Mouse (Mus musculus) kidney, adult 10 weeks (tissue): ENCODE measurements around the gene Bcl3. TPM values are rescaled to one million over a fixed set of nuclear protein-coding genes. Genes with fewer than 3 reads are reported as not detected.

Experiments used
- polyA plus RNA-seq: library from polyadenylated mRNA; stranded (reverse); fragments of 350-450 nt; fragmentation: Illumina TruSeq; extraction: RNeasy Lipid Tissue Mini Kit (QIAGEN cat#74804); gene quantifications from one replicate; pipeline ENCODE4 v1.2.3, GENCODE M21; 2014; ENCODE audit warnings: low read depth, low replicate concordance

Gene Bcl3
- not detected for polyA plus RNA-seq

GRCm38 (mm10) chr7:19822604-19823058 is at the start of gene Bcl3:
TSS of gene Bcl3 (minus strand) at chr7:19822770.

GRCm38 (mm10) chr7:19861199-19861598 is 38.6 kb upstream of the Bcl3 start, which contains the start of gene Ceacam16:
TSS of gene Ceacam16 (minus strand) at chr7:19861299.

GRCm38 (mm10) chr7:19851858-19852570 is 29.4 kb upstream of the Bcl3 start, which contains the start of gene Gm19345:
TSS of gene Gm19345 (plus strand) at chr7:19852003.

GRCm38 (mm10) chr7:19796697-19797588 is 25.6 kb downstream of the Bcl3 start, which contains the start of gene Cblc:
TSS of gene Cblc (minus strand) at chr7:19796809.

GRCm38 (mm10) chr7:19770984-19771391 is 51.6 kb downstream of the Bcl3 start, which contains the start of gene Bcam:
TSS of gene Bcam (minus strand) at chr7:19771016.

Other genes starting within 250 kb of the Bcl3 start
- not detected for gene Zfp296, start 245.5 kb downstream of the Bcl3 start, polyA plus RNA-seq
- 19.0 TPM for gene Gemin7, start 245.2 kb downstream of the Bcl3 start, polyA plus RNA-seq
- 1.5 TPM for gene Clasrp, start 218.3 kb downstream of the Bcl3 start, polyA plus RNA-seq
- 0.61 TPM for gene Relb, start 193.3 kb downstream of the Bcl3 start, polyA plus RNA-seq
- 26.7 TPM for gene Clptm1, start 157.7 kb downstream of the Bcl3 start, polyA plus RNA-seq
- not detected for gene Apoc2, start 144.8 kb downstream of the Bcl3 start, polyA plus RNA-seq
- gene Gm44805, start 141.3 kb downstream of the Bcl3 start, polyA plus RNA-seq: not detected
- not detected for gene Apoc4, start 141.3 kb downstream of the Bcl3 start, polyA plus RNA-seq
- gene Apoc1, start 130.1 kb downstream of the Bcl3 start, polyA plus RNA-seq: not detected
- gene Apoe, start 123.6 kb downstream of the Bcl3 start, polyA plus RNA-seq: 4.9 TPM
- gene Tomm40, start 107.3 kb downstream of the Bcl3 start, polyA plus RNA-seq: 0.28 TPM
- 2.4 TPM for gene Nectin2, start 72.3 kb downstream of the Bcl3 start, polyA plus RNA-seq
- 0.36 TPM for gene Bcam, start 51.8 kb downstream of the Bcl3 start, polyA plus RNA-seq
- gene Cblc, start 26.0 kb downstream of the Bcl3 start, polyA plus RNA-seq: 1.1 TPM
- not detected for gene Gm19345, start 29.2 kb upstream of the Bcl3 start, polyA plus RNA-seq
- gene Ceacam16, start 38.5 kb upstream of the Bcl3 start, polyA plus RNA-seq: not detected
- gene Ceacam19, start 65.2 kb upstream of the Bcl3 start, polyA plus RNA-seq: 0.12 TPM
- 11.8 TPM for gene Pvr, start 98.4 kb upstream of the Bcl3 start, polyA plus RNA-seq
- not detected for gene Igsf23, start 128.0 kb upstream of the Bcl3 start, polyA plus RNA-seq
- gene Ceacam20, start 142.6 kb upstream of the Bcl3 start, polyA plus RNA-seq: 0.16 TPM
- 0.16 TPM for gene Nlrp9b, start 168.7 kb upstream of the Bcl3 start, polyA plus RNA-seq